In the genomic region with DNA sequence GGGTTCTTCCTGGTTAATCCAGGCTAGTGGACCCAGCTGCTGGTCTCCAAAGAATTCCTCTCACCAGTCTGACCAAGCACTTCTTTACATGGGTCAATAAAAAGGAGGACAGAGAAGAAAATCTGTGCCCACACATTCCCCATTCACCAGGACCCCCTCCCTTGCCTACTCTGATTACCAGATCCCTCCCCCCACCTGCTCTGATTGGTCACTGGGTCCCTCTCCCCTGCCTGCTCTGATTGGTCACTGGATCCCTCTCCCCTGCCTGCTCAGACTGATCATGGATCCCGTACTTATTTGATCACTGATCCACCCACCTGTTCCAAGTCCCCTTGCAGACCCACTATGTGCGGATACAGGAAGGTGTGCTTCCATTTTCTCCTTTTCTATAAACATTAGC, we compare ENCODE assay signal across 14 mouse cellular contexts. TPM values are rescaled to one million over a fixed set of nuclear protein-coding genes. Genes with fewer than 3 reads are reported as not detected.
DNase-seq lines count a peak whose midpoint lies in the region; ATAC-seq and TF ChIP-seq lines count a peak whose summit lies in the region.
"Had no signal": no experiment of that assay in that cellular context is flagged by ENCODE, and none has a peak within 500 bp of the region (broad histone marks: within the 10 kb centered on the region; RNA-seq: fewer than 3 reads in every experiment).

No protein-coding gene starts in this region.

- no peak overlapping the region for H3K4me2 ChIP-seq in intestine, embryonic 14.5 days (ENCODE audit: low read length)
- H3K4me2 ChIP-seq in intestine, embryonic 15.5 days (replicated peaks) = no peak overlapping the region
- no peak overlapping the region for H3K4me2 ChIP-seq in midbrain, embryonic 11.5 days
- no peak overlapping the region for H3K4me2 ChIP-seq in midbrain, embryonic 14.5 days (ENCODE audit: low read length)

- TF ChIP-seq POLR2A in thymus, adult 2 months (IDR thresholded peaks at IDR 0.05; ENCODE audit: control insufficient read depth, extremely low read depth, insufficient read depth, low read length, poor library complexity) = no peak

- peak overlapping the region; percentile 55 for H3K27ac ChIP-seq in intestine, embryonic 14.5 days (ENCODE audit: low read depth)
- H3K27ac ChIP-seq in intestine, embryonic 15.5 days = no peak overlapping the region
- H3K27ac ChIP-seq in midbrain, embryonic 11.5 days (ENCODE audit: low read depth, low read length) = no peak overlapping the region
- H3K27ac ChIP-seq in midbrain, embryonic 14.5 days (replicated peaks; ENCODE audit: low read depth, low read length) = no peak overlapping the region
- 0 out of 2 replicates have a peak overlapping the region, but pooled peaks have one; percentile 57 for H3K27ac ChIP-seq in limb, embryonic 10.5 days
- no peak overlapping the region for H3K27ac ChIP-seq in thymus, adult 2 months (ENCODE audit: control insufficient read depth, insufficient read depth, low read length)
- H3K27ac ChIP-seq: heart, adult 2 months had no signal

- no peak for TF ChIP-seq CTCF in thymus, adult 2 months (IDR thresholded peaks at IDR 0.05; ENCODE audit: borderline replicate concordance, control insufficient read depth, extremely low read depth, insufficient read depth, low read length, poor library complexity)

- H3K36me3 ChIP-seq in intestine, embryonic 14.5 days (ENCODE audit: control insufficient read depth, insufficient read depth, low read length) = no peaks in the 10 kb centered on the region
- H3K36me3 ChIP-seq in intestine, embryonic 15.5 days = no peaks in the 10 kb centered on the region
- no peaks in the 10 kb centered on the region for H3K36me3 ChIP-seq in midbrain, embryonic 11.5 days (ENCODE audit: control insufficient read depth, insufficient read depth, low read length)
- no peaks in the 10 kb centered on the region for H3K36me3 ChIP-seq in midbrain, embryonic 14.5 days (ENCODE audit: control insufficient read depth, insufficient read depth, low read length)
- H3K36me3 ChIP-seq in limb, embryonic 10.5 days = no peaks in the 10 kb centered on the region
- H3K36me3 ChIP-seq in thymus, adult 2 months (ENCODE audit: control insufficient read depth, insufficient read depth, low read length) = no peaks in the 10 kb centered on the region

- peaks cover 4% of the 10 kb centered on the region for H3K4me1 ChIP-seq in intestine, embryonic 14.5 days (replicated peaks; ENCODE audit: control insufficient read depth, insufficient read depth, low read length)
- H3K4me1 ChIP-seq in intestine, embryonic 15.5 days (replicated peaks) = 0 out of 2 replicates have a peak, but pooled peaks cover 8% of the 10 kb centered on the region
- H3K4me1 ChIP-seq in midbrain, embryonic 11.5 days (ENCODE audit: control insufficient read depth, insufficient read depth, low read length) = 0 out of 2 replicates have a peak, but pooled peaks cover 3% of the 10 kb centered on the region
- H3K4me1 ChIP-seq in midbrain, embryonic 14.5 days (ENCODE audit: control insufficient read depth, insufficient read depth, low read length) = peaks cover 4% of the 10 kb centered on the region
- peaks cover 44% of the 10 kb centered on the region for H3K4me1 ChIP-seq in limb, embryonic 10.5 days
- no peaks in the 10 kb centered on the region for H3K4me1 ChIP-seq in thymus, adult 2 months (replicated peaks; ENCODE audit: control insufficient read depth, insufficient read depth, low read length)

- 53% methylated on average over 2 of the region's 2 CpGs for WGBS in intestine, embryonic 14.5 days
- 55% methylated on average over 2 of the region's 2 CpGs for WGBS in intestine, embryonic 15.5 days
- WGBS in midbrain, embryonic 11.5 days = 52% methylated on average over 2 of the region's 2 CpGs
- 56% methylated on average over 2 of the region's 2 CpGs for WGBS in midbrain, embryonic 14.5 days
- WGBS in limb, embryonic 10.5 days = 47% methylated on average over 2 of the region's 2 CpGs
- WGBS in thymus, adult 2 months = 87% methylated on average over 2 of the region's 2 CpGs

- H3K4me3 ChIP-seq in intestine, embryonic 14.5 days (ENCODE audit: low read depth, low read length) = no peak overlapping the region
- no peak overlapping the region for H3K4me3 ChIP-seq in intestine, embryonic 15.5 days (replicated peaks)
- no peak overlapping the region for H3K4me3 ChIP-seq in midbrain, embryonic 11.5 days (ENCODE audit: low read depth, low read length)
- no peak overlapping the region for H3K4me3 ChIP-seq in midbrain, embryonic 14.5 days (replicated peaks; ENCODE audit: low read depth, low read length)
- H3K4me3 ChIP-seq in limb, embryonic 10.5 days = no peak overlapping the region
- H3K4me3 ChIP-seq in thymus, adult 2 months (ENCODE audit: control insufficient read depth, insufficient read depth, low read length) = no peak overlapping the region
- H3K4me3 ChIP-seq: heart, adult 2 months had no signal

- no peak for ATAC-seq in intestine, embryonic 14.5 days (replicated peaks; ENCODE audit: low FRiP score, low TSS enrichment, low read depth)
- ATAC-seq in intestine, embryonic 15.5 days = no peak
- peak; percentile 76; the same call in 1 of the 2 replicates for ATAC-seq in midbrain, embryonic 11.5 days (ENCODE audit: low FRiP score)
- no peak for ATAC-seq in midbrain, embryonic 14.5 days (ENCODE audit: low FRiP score, low TSS enrichment)
- ATAC-seq: liver, postnatal 0 days had no signal

- DNase-seq in intestine, embryonic 14.5 days (ENCODE audit: low spot score) = no peak
- DNase-seq in midbrain, embryonic 11.5 days (ENCODE audit: low spot score, missing footprints) = no peak
- no peak for DNase-seq in midbrain, embryonic 14.5 days
- DNase-seq in limb, embryonic 10.5 days (ENCODE audit: low spot score) = no peak
- peak; percentile 28 for DNase-seq in yolk sac, embryonic 10.5 days (ENCODE audit: low spot score)
- DNase-seq in gastrocnemius, postnatal 25 days = no peak
- no peak for DNase-seq in thymus, adult 2 months
- DNase-seq: adrenal gland, postnatal 14 days; heart, adult 2 months; liver, postnatal 0 days had no signal

- no peaks in the 10 kb centered on the region for H3K27me3 ChIP-seq in intestine, embryonic 14.5 days (replicated peaks; ENCODE audit: control insufficient read depth, insufficient read depth, low read length)
- H3K27me3 ChIP-seq in intestine, embryonic 15.5 days (replicated peaks) = no peaks in the 10 kb centered on the region; the same call in 1 of the 2 replicates
- H3K27me3 ChIP-seq in midbrain, embryonic 11.5 days (ENCODE audit: control insufficient read depth, insufficient read depth, low read length) = no peaks in the 10 kb centered on the region
- H3K27me3 ChIP-seq in midbrain, embryonic 14.5 days (ENCODE audit: control insufficient read depth, insufficient read depth, low read length) = no peaks in the 10 kb centered on the region
- H3K27me3 ChIP-seq in limb, embryonic 10.5 days (ENCODE audit: low read depth, poor library complexity, severe bottlenecking) = peaks cover 14% of the 10 kb centered on the region; the same call in 1 of the 2 replicates
- no peaks in the 10 kb centered on the region for H3K27me3 ChIP-seq in thymus, adult 2 months (ENCODE audit: control insufficient read depth, insufficient read depth, low read length)

- no peak overlapping the region for H3K9ac ChIP-seq in intestine, embryonic 14.5 days (ENCODE audit: low read length)
- no peak overlapping the region for H3K9ac ChIP-seq in intestine, embryonic 15.5 days
- H3K9ac ChIP-seq in midbrain, embryonic 11.5 days (ENCODE audit: low read length) = no peak overlapping the region
- no peak overlapping the region for H3K9ac ChIP-seq in midbrain, embryonic 14.5 days (replicated peaks; ENCODE audit: low read length)
- H3K9ac ChIP-seq: liver, postnatal 0 days had no signal

- no peaks in the 10 kb centered on the region for H3K9me3 ChIP-seq in intestine, embryonic 14.5 days (ENCODE audit: control insufficient read depth, low read length)
- no peaks in the 10 kb centered on the region for H3K9me3 ChIP-seq in intestine, embryonic 15.5 days
- no peaks in the 10 kb centered on the region for H3K9me3 ChIP-seq in midbrain, embryonic 11.5 days (ENCODE audit: control insufficient read depth, low read length)
- no peaks in the 10 kb centered on the region for H3K9me3 ChIP-seq in midbrain, embryonic 14.5 days (ENCODE audit: control insufficient read depth, low read length)
- no peaks in the 10 kb centered on the region for H3K9me3 ChIP-seq in limb, embryonic 10.5 days (replicated peaks)

RNA-seq across cellular contexts. Expression of gene Vwa2, which starts 17.4 kb away (rescaled TPM):
- polyA plus RNA-seq in intestine, embryonic 14.5 days (2014; fragmentation: Nextera tagmentation; extraction: Ambion mirVana) = 1.8 and 2.1 TPM in 2 replicates
- 0.90 and 1.0 TPM in 2 replicates for polyA plus RNA-seq in intestine, embryonic 15.5 days (2015; fragmentation: Nextera tagmentation; extraction: Ambion mirVana)
- polyA plus RNA-seq in midbrain, embryonic 11.5 days (2014; fragmentation: Nextera tagmentation; extraction: Ambion mirVana) = 0.18 and 0.26 TPM in 2 replicates
- polyA plus RNA-seq in midbrain, embryonic 14.5 days (2014; fragmentation: Nextera tagmentation; extraction: Ambion mirVana) = 0.28 and 0.66 TPM in 2 replicates
- polyA plus RNA-seq in limb, embryonic 10.5 days (2016; fragmentation: Nextera tagmentation; extraction: Ambion mirVana) = 3.7 and 4.9 TPM in 2 replicates
- not detected for total RNA-seq in gastrocnemius, postnatal 25 days (2021)
- polyA plus RNA-seq in thymus, adult 2 months (2012; rRNA removed) = 0.40 and 0.54 TPM in 2 replicates
- total RNA-seq: adrenal gland, postnatal 14 days; common myeloid progenitor, adult 5-6 weeks; gastrocnemius, adult 18-20 months; heart, adult 2 months; heart, postnatal 25 days had no signal
- polyA plus RNA-seq: heart, adult 2 months; liver, postnatal 0 days had no signal

Comparison
In these comparisons a context has a peak if more than half of its experiments do, and no peak if none do; other contexts are left out.
1. H3K27ac ChIP-seq: peak in intestine, embryonic 14.5 days (single experiment) and limb, embryonic 10.5 days (single experiment); none in intestine, embryonic 15.5 days (single experiment), midbrain, embryonic 11.5 days (single experiment), midbrain, embryonic 14.5 days (single experiment) and thymus, adult 2 months (single experiment).